Mouse (Mus musculus): ENCODE results near the gene Srrm2. TPM values are rescaled to one million over a fixed set of nuclear protein-coding genes. Genes with fewer than 3 reads are reported as not detected.

Gene Srrm2
- 640 and 696 TPM in 2 replicates for polyA plus RNA-seq (2012; rRNA removed)

DNA sequence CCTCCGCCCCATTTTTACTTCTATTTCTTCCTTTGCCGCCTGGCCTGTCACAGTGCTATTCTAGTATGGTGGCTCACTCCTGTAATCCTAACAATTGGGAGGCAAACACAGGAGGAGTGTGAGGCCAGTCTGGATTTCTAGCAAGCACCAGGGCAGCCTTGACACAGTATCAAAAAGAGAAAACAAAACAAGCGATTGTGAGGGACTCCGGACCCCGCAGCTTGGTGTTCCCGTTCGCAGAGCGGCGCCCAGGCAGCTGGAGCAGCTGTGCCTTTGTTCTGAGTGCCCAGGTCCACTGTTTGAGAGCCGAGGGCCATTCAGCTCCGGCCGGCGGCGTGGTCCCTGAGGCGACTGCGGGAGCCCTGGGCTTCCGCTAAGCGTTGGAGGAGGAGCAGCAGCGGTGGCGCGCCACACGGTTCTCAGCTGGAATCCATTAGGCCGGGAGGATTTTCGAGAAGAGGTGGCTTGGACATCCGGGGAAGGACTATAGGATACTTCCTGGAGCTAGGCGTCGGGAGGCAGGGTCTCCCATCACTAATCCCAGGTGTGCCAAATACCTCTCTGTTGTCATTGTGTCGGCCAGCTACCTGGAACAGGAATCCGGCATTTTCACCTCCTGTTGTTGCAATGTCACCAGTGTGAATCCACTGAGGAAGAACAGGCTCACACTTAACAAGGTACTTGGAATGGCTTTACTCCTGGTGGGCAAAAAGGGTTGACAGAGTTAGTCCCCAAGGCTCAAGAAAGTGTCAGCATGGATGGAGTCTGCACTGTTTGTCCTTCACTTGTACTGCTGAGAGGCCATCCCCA lies at the start of gene Srrm2:
Gene Srrm2, plus strand, starts transcription at position 264 of the 810 bp plus-strand sequence.
- peak within 1 kb of the TSS; percentile 39 for H3K4me3 ChIP-seq (ENCODE audit: insufficient read depth, low read length)
- 0 out of 2 replicates have a peak, but pooled peaks cover 1% of the 10 kb centered on the region for H3K4me1 ChIP-seq (ENCODE audit: control insufficient read depth, insufficient read depth, low read length)
- TF ChIP-seq POLR2A (IDR thresholded peaks at IDR 0.05; ENCODE audit: extremely low read depth, insufficient read depth, low read length) (peak; percentile 46; the same call in 1 of the 2 replicates), CTCF (IDR thresholded peaks at IDR 0.05; ENCODE audit: extremely low read depth, insufficient read depth, low read length) (no peak)
- H3K27ac ChIP-seq (ENCODE audit: insufficient read depth, low read length): peak within 1 kb of the TSS; percentile 91

DNA sequence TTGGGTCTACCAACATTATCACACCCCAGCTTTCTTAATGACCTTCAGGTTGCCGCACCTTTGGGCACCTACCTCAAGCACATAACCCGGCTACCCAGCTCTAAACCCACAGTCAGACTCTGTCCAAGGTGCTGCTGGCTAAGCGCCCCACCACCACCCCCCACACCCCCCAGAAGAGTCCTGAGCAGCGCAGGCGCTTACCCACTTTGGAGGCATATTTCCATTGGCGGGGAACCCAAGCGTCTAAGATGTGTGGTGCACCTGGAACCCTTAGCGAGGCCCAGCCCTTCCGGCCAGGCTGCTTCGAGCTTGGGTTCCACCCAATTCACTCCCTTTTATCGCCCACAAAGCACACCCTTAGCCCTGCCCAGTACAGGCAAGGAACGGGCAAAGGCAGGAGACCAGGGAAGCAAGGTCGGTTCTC lies 49.7 kb upstream of the Srrm2 start, which contains the start of gene Paqr4:
Gene Paqr4, minus strand, starts transcription at position 270 of the 424 bp plus-strand sequence.
- peak within 1 kb of the TSS; percentile 84 for H3K27ac ChIP-seq (ENCODE audit: insufficient read depth, low read length)
- H3K4me1 ChIP-seq (ENCODE audit: control insufficient read depth, insufficient read depth, low read length): peaks cover 2% of the 10 kb centered on the region; the same call in 1 of the 2 replicates
- H3K4me3 ChIP-seq (ENCODE audit: insufficient read depth, low read length): peak within 1 kb of the TSS; percentile 68
- TF ChIP-seq POLR2A (IDR thresholded peaks at IDR 0.05; ENCODE audit: extremely low read depth, insufficient read depth, low read length): no peak
- no peak for TF ChIP-seq CTCF (IDR thresholded peaks at IDR 0.05; ENCODE audit: extremely low read depth, insufficient read depth, low read length)

DNA sequence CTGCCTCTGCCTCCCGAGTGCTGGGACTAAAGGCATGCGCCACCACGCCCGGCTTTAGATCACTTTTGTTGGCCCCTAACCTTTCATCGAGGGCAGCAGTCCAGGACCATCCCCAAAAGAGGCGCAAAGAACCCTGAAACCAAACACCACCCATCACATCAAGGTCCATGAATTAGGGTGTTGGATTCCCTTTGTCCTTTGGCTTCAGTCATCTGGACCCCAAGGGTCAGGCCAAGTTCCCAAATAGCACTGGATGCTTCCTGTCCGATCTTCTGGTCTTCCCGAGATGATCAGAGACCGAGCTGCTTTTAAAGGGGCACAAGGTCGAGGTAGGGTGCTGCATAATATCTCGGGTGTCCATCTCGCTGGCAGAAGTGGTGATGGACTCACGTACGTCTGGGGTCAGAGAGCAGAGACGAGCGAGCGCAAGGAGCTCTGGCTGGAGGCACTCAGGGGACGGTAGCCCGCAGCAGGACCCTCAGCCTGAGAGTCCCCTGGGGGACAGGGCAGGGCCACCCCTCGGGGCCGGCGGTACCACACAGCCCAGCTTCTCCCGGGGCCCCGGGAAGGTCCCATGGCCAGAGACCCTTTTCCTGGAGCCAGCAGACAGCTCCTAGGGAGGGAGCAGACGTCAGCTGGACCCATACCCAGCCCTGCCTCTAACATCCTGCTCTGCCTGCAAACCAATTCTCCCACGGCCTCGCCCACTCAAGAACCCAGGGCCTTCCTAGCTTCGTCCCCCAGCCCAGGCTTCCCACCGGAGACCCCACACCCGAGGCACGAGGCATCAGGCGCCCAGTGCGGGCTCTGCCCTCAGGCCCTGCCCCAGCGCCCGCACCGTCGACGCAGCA lies 48.7 kb upstream of the Srrm2 start:
- TF ChIP-seq POLR2A (IDR thresholded peaks at IDR 0.05; ENCODE audit: extremely low read depth, insufficient read depth, low read length): no peak
- TF ChIP-seq CTCF (IDR thresholded peaks at IDR 0.05; ENCODE audit: extremely low read depth, insufficient read depth, low read length): no peak
- no peak overlapping the region for H3K4me3 ChIP-seq (ENCODE audit: insufficient read depth, low read length)
- no peak overlapping the region for H3K27ac ChIP-seq (ENCODE audit: insufficient read depth, low read length)
- peaks cover 2% of the 10 kb centered on the region; the same call in 1 of the 2 replicates for H3K4me1 ChIP-seq (ENCODE audit: control insufficient read depth, insufficient read depth, low read length)

DNA sequence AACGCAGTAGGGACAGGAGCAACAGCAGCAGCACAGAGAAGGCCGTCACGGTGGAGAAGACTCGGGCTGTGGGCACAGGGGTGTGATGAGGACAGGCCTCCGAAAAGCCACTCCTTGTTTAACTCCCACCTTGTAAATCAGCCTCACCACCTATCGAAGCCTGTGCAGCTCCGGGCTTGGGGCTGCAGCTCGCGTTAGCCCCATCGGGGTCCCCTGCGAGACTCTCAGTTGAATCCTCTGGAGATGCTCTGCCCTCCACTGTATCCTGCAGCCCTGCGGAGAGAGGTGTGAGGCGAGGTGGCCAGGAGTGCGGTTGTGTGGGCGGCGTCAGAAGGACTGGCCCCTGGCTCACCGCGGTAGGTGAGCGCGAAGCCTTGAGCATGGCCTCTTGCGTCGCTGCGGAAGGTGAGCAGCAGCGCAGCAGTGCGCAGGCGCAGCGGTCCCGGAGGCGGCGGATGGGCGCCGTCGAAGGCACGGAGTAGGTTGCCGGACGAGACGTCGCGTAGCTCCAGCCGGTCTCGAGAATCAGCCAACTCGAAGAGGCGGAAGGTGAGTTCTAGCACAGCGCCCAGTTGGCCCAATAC lies 48.0 kb upstream of the Srrm2 start:
- Histone ChIP-seq H3K27ac (ENCODE audit: insufficient read depth, low read length) (no peak overlapping the region), H3K4me1 (ENCODE audit: control insufficient read depth, insufficient read depth, low read length) (peaks cover 2% of the 10 kb centered on the region; the same call in 1 of the 2 replicates), H3K4me3 (ENCODE audit: insufficient read depth, low read length) (peak overlapping the region; percentile 21; the same call in 1 of the 2 replicates)
- TF ChIP-seq CTCF (IDR thresholded peaks at IDR 0.05; ENCODE audit: extremely low read depth, insufficient read depth, low read length) (no peak), POLR2A (IDR thresholded peaks at IDR 0.05; ENCODE audit: extremely low read depth, insufficient read depth, low read length) (no peak)

DNA sequence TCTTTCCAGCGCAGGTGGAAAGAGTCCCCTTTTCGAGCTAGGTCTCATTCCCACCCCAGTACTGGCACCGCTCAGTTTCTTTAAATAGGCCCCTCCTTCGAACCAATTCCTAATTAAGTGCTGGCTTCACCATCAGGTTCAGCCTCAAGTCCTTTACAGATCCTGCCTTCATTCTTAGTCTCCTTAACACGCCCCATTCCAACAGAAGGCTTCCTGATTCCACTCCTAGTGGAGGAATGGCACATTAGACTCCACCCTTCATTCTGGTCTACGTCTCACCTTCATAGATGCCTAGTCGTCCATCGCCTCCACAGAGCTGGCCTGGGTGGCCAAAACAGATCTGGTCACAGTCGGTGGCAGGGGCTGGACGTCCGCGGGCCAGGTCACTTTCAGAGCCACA lies 47.4 kb upstream of the Srrm2 start:
- Histone ChIP-seq H3K27ac (ENCODE audit: insufficient read depth, low read length) (no peak overlapping the region), H3K4me3 (ENCODE audit: insufficient read depth, low read length) (no peak overlapping the region), H3K4me1 (ENCODE audit: control insufficient read depth, insufficient read depth, low read length) (peaks cover 2% of the 10 kb centered on the region; the same call in 1 of the 2 replicates)
- no peak for TF ChIP-seq CTCF (IDR thresholded peaks at IDR 0.05; ENCODE audit: extremely low read depth, insufficient read depth, low read length)
- no peak for TF ChIP-seq POLR2A (IDR thresholded peaks at IDR 0.05; ENCODE audit: extremely low read depth, insufficient read depth, low read length)

DNA sequence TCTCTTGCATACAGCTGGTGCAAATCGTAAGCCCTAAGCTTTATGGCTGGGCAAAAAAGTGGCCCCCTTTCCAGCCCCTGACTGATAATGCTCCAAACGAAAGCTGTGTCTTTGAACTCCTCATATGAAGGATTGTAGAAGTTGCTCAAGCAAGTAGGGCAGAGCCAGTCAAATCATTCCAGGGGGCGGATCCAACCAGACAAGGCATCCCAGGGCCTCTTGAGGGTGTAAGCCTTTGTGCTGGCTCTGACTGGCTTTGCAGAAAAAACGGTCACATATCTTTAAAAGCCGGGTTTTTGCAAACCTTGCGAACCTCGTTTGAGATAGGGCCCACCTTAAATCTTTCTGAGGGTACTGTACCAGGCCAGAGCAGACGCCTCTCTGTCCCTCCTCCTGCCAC lies 46.3 kb upstream of the Srrm2 start:
- no peaks in the 10 kb centered on the region; the same call in 1 of the 2 replicates for H3K4me1 ChIP-seq (ENCODE audit: control insufficient read depth, insufficient read depth, low read length)
- H3K4me3 ChIP-seq (ENCODE audit: insufficient read depth, low read length): no peak overlapping the region
- TF ChIP-seq CTCF (IDR thresholded peaks at IDR 0.05; ENCODE audit: extremely low read depth, insufficient read depth, low read length) (no peak), POLR2A (IDR thresholded peaks at IDR 0.05; ENCODE audit: extremely low read depth, insufficient read depth, low read length) (no peak)
- no peak overlapping the region for H3K27ac ChIP-seq (ENCODE audit: insufficient read depth, low read length)

DNA sequence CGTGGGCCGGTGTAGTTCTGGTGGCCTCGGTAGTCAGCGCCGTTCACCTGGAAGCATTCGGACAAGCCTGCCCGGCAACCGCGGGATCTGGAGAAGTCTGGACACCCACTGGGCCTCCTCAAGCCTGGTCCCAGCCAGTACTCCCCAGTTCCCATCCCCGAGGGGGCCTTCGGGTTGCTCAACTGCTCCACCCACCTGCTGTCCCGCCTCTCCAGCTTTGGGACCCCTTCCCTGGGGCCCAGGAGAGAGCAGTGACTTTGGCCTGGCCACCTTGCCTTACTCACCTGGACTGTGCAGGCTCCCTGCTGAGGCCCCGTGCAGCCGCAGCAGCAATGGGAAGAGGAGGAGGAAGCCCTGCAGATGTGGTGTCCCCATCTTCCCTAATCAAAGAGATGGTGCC lies 45.7 kb upstream of the Srrm2 start:
- Histone ChIP-seq H3K4me3 (ENCODE audit: insufficient read depth, low read length) (no peak overlapping the region), H3K27ac (ENCODE audit: insufficient read depth, low read length) (no peak overlapping the region), H3K4me1 (ENCODE audit: control insufficient read depth, insufficient read depth, low read length) (no peaks in the 10 kb centered on the region)
- TF ChIP-seq CTCF (IDR thresholded peaks at IDR 0.05; ENCODE audit: extremely low read depth, insufficient read depth, low read length): no peak

DNA sequence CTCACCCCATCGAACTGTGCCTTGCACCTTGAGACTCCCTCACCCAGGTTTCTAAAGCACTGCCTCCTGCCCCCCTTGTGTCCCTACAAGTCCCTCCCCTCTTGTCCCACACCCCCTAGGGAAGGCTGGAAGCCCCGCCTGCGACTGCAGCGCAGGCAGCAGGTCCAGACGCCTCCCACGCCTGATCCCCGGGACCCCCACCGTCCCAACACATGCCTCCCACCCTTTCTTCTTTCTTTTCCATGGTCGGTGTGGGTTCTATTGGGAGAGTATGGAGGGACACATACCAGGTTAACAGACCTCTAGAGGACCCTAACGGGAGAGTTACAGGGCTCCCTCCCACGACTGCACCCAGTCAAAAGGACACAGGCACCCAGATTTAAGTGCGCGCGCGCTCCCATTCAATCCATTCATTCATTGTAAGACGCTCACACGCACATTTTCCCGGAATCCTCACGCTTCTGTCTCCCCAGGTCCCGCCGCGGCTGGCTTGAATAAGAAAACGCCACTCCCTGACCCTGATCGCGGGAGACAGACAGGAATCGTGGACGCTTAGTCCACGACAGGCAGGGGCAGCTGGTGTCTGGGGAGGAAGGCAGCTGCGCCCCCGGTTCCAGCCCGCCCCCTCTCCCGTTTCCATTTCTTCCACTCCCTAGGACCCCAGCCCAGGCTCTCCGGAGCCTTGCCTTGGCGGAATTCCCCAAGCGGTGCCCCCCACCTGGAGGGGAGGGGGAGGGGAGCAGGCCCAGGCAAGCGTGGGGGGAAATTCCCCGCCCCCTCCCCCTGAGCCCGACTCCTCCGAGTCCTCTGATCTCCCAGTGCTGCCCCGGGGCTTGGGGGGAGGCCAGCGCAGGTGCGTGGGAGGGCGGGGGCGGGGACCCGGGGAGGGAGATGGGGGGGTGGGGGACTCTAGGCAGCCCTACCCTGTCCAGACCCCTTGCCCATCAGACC lies 44.8 kb upstream of the Srrm2 start, which contains the start of gene Kremen2:
Gene Kremen2, minus strand, starts transcription at position 533 of the 951 bp plus-strand sequence.
- Histone ChIP-seq H3K4me1 (ENCODE audit: control insufficient read depth, insufficient read depth, low read length) (no peaks in the 10 kb centered on the region), H3K4me3 (ENCODE audit: insufficient read depth, low read length) (no peak within 1 kb of the TSS; the same call in 1 of the 2 replicates), H3K27ac (ENCODE audit: insufficient read depth, low read length) (no peak within 1 kb of the TSS)
- TF ChIP-seq POLR2A (IDR thresholded peaks at IDR 0.05; ENCODE audit: extremely low read depth, insufficient read depth, low read length) (no peak), CTCF (IDR thresholded peaks at IDR 0.05; ENCODE audit: extremely low read depth, insufficient read depth, low read length) (no peak)
